Mouse (Mus musculus) myocyte (in vitro differentiated cells): Measurements from ENCODE around the gene Slc35d1. TPM values are rescaled to one million over a fixed set of nuclear protein-coding genes. Genes with fewer than 3 reads are reported as not detected.

Experiments
- H3K27me3 ChIP-seq: one replicate; pipeline ENCODE4 v1.6.1; 2011; ENCODE audit not compliant: control insufficient read depth, insufficient read depth, insufficient read length
- H3K36me3 ChIP-seq: one replicate; pipeline ENCODE4 v1.6.1; 2011; ENCODE audit not compliant: control insufficient read depth, insufficient read depth
- H3K4me2 ChIP-seq: one replicate; pipeline ENCODE4 v1.6.1; 2011; ENCODE audit warnings: low read depth, control low read depth
- H3K4me3 ChIP-seq: one replicate; pipeline ENCODE4 v1.5.1; 2011; ENCODE audit warnings: mild to moderate bottlenecking, control low read depth, moderate library complexity
- H3K79me2 ChIP-seq: one replicate; pipeline ENCODE4 v1.6.1; 2011; ENCODE audit not compliant: control insufficient read depth, insufficient read depth
- H3ac ChIP-seq: one replicate; pipeline ENCODE4 v1.6.1; 2011; ENCODE audit not compliant: control insufficient read depth, insufficient read length
- CEBPB ChIP-seq: IDR thresholded peaks from 2 replicates; pipeline ENCODE4 v1.6.1; 2011; ENCODE audit warnings: mild to moderate bottlenecking, moderate library complexity; ENCODE audit not compliant: poor library complexity, insufficient read depth, severe bottlenecking
- E2F4 ChIP-seq: IDR thresholded peaks from one replicate; pipeline ENCODE4 v1.6.1; 2011; ENCODE audit warnings: mild to moderate bottlenecking, control low read depth, moderate library complexity; ENCODE audit not compliant: insufficient read depth
- MAX ChIP-seq: IDR thresholded peaks from one replicate; pipeline ENCODE4 v1.6.1; 2011; ENCODE audit warnings: low read depth, mild to moderate bottlenecking, control low read depth
- MYOD1 ChIP-seq, 3 experiments: IDR thresholded peaks; one replicate each; pipeline ENCODE4 v1.6.1; 2011; ENCODE audit warnings: control low read depth in 2 of 3, low read depth in 2 of 3, mild to moderate bottlenecking in 2 of 3, moderate library complexity in 1 of 3; ENCODE audit not compliant: insufficient read length in 2 of 3, control insufficient read depth in 1 of 3
- MYOG ChIP-seq, 3 experiments: IDR thresholded peaks; one replicate each; pipeline ENCODE4 v1.6.1; 2011; ENCODE audit warnings: control low read depth in 2 of 3, low read depth in 2 of 3, mild to moderate bottlenecking in 2 of 3; ENCODE audit not compliant: insufficient read length in 2 of 3, control insufficient read depth in 1 of 3, insufficient read depth in 1 of 3
- POLR2A ChIP-seq: IDR thresholded peaks from one replicate; pipeline ENCODE4 v1.6.1; 2011; ENCODE audit warnings: low read depth, mild to moderate bottlenecking, control low read depth, moderate library complexity; ENCODE audit not compliant: insufficient read length
- POLR2AphosphoS2 ChIP-seq: IDR thresholded peaks from one replicate; pipeline ENCODE4 v1.6.1; 2011; ENCODE audit warnings: low read depth, control low read depth; ENCODE audit not compliant: insufficient read length
- REST ChIP-seq: IDR thresholded peaks from one replicate; pipeline ENCODE4 v1.6.1; 2011; ENCODE audit warnings: mild to moderate bottlenecking, control low read depth, moderate library complexity; ENCODE audit not compliant: insufficient read depth, insufficient read length
- SRF ChIP-seq: IDR thresholded peaks from one replicate; pipeline ENCODE4 v1.6.1; 2011; ENCODE audit warnings: low read depth; ENCODE audit not compliant: control insufficient read depth, insufficient read length
- TCF12 ChIP-seq: IDR thresholded peaks from one replicate; pipeline ENCODE4 v1.6.1; 2011; ENCODE audit warnings: mild to moderate bottlenecking, control low read depth; ENCODE audit not compliant: poor library complexity, insufficient read depth, severe bottlenecking
- TCF3 ChIP-seq: IDR thresholded peaks from one replicate; pipeline ENCODE4 v1.6.1; 2011; ENCODE audit warnings: low read depth, control low read depth; ENCODE audit not compliant: insufficient read length
- USF1 ChIP-seq: IDR thresholded peaks from one replicate; pipeline ENCODE4 v1.6.1; 2011; ENCODE audit warnings: low read depth, mild to moderate bottlenecking, control low read depth, moderate library complexity
- polyA plus RNA-seq: library from polyadenylated mRNA; unstranded; fragments of >200 nt; fragmentation: generic; extraction: Trizol; gene quantifications from one replicate; pipeline ENCODE4 v1.2.1, GENCODE M21; 2012; ENCODE audit warnings: missing spikeins

The Slc35d1 gene
- polyA plus RNA-seq, 1 experiment: 4.2 TPM

DNA sequence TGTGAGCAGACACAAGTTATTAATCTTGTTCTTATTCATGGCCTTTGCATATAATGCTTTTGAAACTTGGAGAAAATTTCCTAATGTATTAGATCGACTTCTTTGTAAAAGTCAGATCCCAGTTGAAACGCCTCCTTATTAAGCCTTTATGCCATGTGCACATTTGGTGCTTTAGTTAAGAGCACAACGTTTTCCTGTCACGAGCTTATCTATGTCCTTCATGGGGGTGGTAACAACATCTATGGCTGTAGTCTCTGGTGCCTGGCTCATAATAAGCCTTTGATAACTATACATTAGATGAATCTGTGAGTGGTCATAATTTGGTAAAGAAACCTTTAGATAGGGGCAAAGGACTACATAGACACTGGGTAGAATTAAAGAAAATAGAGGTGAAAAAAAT is 38.9 kb upstream of the Slc35d1 start:
- no peaks in the 10 kb centered on the region for H3K27me3 ChIP-seq
- no peaks in the 10 kb centered on the region for H3K79me2 ChIP-seq
- no peak overlapping the region for H3K4me2 ChIP-seq
- no peak overlapping the region for H3K4me3 ChIP-seq
- H3K36me3 ChIP-seq: no peaks in the 10 kb centered on the region
- no peak overlapping the region for H3ac ChIP-seq
- TF ChIP-seq MAX (no peak), E2F4 (no peak), REST (no peak), TCF3 (no peak), TCF12 (no peak), POLR2A (no peak), USF1 (no peak), CEBPB (no peak), MYOG (IDR thresholded peaks at IDR 0.05; ENCODE audit: control insufficient read depth in 1 of 3, insufficient read depth in 1 of 3, insufficient read length in 2 of 3, low read depth in 2 of 3) (no peak), MYOD1 (IDR thresholded peaks at IDR 0.05; ENCODE audit: control insufficient read depth in 1 of 3, insufficient read length in 2 of 3, low read depth in 2 of 3) (no peak), SRF (no peak), POLR2AphosphoS2 (no peak)

DNA sequence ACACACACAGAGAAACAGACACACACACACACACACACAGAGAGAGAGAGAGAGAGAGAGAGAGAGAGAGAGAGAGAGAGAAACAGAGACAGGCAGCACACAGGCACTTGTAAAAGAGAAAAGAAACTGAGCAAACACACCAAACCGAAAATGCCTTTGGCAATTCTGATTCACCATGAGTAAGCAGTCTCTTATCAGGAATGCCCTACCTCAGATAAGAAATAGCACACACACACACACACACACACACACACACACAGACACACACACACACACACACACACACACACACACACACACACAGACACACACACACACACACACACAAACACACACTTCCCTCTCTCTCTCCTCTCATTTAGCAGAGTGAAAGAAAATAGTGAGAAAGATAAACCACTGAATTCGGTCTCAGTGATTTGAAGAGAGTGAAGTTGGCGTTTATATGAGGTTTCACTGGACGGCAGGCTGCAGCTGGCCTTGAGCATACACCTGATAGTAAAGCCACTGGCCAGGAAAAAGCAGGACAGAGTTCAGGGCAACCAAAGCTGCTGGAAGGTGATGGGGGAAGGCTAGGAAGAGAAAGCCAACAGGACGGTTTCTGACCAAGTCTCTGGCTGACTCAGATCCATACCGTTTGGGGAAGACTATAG is 34.6 kb upstream of the Slc35d1 start:
- Histone ChIP-seq H3K79me2 (no peaks in the 10 kb centered on the region), H3ac (no peak overlapping the region), H3K4me3 (no peak overlapping the region), H3K27me3 (no peaks in the 10 kb centered on the region), H3K36me3 (no peaks in the 10 kb centered on the region), H3K4me2 (peak overlapping the region; percentile 18)
- no peak for TF ChIP-seq CEBPB
- no peak for TF ChIP-seq REST
- TF ChIP-seq POLR2A: no peak
- TF ChIP-seq MYOG (IDR thresholded peaks at IDR 0.05; ENCODE audit: control insufficient read depth in 1 of 3, insufficient read depth in 1 of 3, insufficient read length in 2 of 3, low read depth in 2 of 3): no peak
- no peak for TF ChIP-seq TCF12
- TF ChIP-seq USF1: no peak
- TF ChIP-seq MYOD1 (IDR thresholded peaks at IDR 0.05; ENCODE audit: control insufficient read depth in 1 of 3, insufficient read length in 2 of 3, low read depth in 2 of 3): no peak

DNA sequence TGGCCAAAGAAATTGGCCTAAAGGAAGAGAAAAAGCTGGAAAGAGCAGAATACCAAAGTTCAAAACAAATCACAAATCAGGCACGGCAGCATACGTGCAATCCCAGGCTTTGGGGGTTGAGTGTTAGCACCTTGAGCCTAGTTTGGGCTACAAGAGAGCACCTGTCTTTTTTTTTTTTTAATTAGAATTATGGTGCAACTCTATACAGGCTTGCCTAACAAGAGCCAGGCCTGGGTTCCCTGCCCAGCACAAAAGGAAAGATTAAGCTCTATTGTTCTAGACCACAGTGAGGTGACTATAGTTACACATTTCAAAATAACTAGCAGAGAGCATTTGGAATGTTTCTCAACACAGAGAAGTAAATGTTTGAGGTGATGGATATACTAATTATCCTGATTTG is 32.8 kb upstream of the Slc35d1 start:
- TF ChIP-seq MYOG (IDR thresholded peaks at IDR 0.05; ENCODE audit: control insufficient read depth in 1 of 3, insufficient read depth in 1 of 3, insufficient read length in 2 of 3, low read depth in 2 of 3) (no peak), POLR2A (no peak), MYOD1 (IDR thresholded peaks at IDR 0.05; ENCODE audit: control insufficient read depth in 1 of 3, insufficient read length in 2 of 3, low read depth in 2 of 3) (no peak), SRF (no peak), REST (no peak), POLR2AphosphoS2 (no peak), USF1 (no peak), MAX (no peak), CEBPB (no peak), E2F4 (no peak), TCF12 (no peak)
- Histone ChIP-seq H3K4me3 (no peak overlapping the region), H3K36me3 (no peaks in the 10 kb centered on the region), H3K27me3 (no peaks in the 10 kb centered on the region), H3K79me2 (no peaks in the 10 kb centered on the region), H3ac (no peak overlapping the region), H3K4me2 (no peak overlapping the region)

DNA sequence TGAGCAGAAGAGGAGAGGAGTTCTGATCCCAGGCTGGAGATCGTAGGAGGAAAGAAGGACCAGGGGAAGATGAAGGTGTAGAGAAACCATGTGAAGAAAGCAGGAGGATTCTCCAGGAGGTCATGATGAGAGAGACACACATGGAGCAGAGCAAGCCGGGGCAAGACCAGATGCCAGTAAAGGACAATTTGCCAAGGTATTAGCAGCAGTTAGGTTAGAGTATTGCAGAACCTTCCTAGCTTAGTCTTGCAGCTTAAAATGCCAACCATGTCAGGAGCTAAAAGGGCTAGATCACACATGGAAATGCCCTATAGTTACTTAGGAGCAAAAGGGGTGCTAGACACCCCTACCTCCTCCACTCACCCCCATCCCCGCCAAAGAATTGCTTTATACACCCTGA is 32.3 kb upstream of the Slc35d1 start:
- no peak overlapping the region for H3K4me2 ChIP-seq
- H3K27me3 ChIP-seq: no peaks in the 10 kb centered on the region
- no peaks in the 10 kb centered on the region for H3K36me3 ChIP-seq
- TF ChIP-seq USF1 (no peak), SRF (no peak), E2F4 (no peak), POLR2AphosphoS2 (no peak), MYOD1 (IDR thresholded peaks at IDR 0.05; ENCODE audit: control insufficient read depth in 1 of 3, insufficient read length in 2 of 3, low read depth in 2 of 3) (no peak), MYOG (IDR thresholded peaks at IDR 0.05; ENCODE audit: control insufficient read depth in 1 of 3, insufficient read depth in 1 of 3, insufficient read length in 2 of 3, low read depth in 2 of 3) (no peak), POLR2A (no peak), TCF3 (no peak), CEBPB (no peak), MAX (no peak), REST (no peak), TCF12 (no peak)
- H3ac ChIP-seq: no peak overlapping the region
- no peak overlapping the region for H3K4me3 ChIP-seq
- H3K79me2 ChIP-seq: no peaks in the 10 kb centered on the region

DNA sequence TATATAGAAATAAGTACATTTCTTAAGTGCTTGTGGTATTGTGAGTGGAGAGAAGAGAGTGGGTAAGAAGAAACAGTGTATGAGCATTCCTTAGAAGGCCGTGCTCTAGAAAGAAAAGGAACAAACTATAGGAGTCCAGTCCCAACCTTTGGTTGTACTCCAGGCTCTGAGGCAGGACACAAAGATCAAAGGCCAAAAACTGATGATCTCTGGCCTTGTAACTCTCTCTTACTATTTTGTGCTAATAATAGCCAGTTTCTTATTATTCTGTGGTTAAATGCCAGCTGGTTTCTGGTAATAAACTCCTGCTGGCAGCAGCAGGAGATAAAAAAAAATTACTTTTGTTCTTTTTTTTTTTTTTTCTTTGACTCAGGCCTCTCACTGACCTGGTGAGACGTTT is 17.2 kb upstream of the Slc35d1 start:
- peak in 1 of 3 experiments; percentile 2 for TF ChIP-seq MYOG (IDR thresholded peaks at IDR 0.05; ENCODE audit: control insufficient read depth in 1 of 3, insufficient read depth in 1 of 3, insufficient read length in 2 of 3, low read depth in 2 of 3)
- TF ChIP-seq POLR2AphosphoS2: no peak
- no peaks in the 10 kb centered on the region for H3K79me2 ChIP-seq
- H3K4me2 ChIP-seq: no peak overlapping the region

More for the DNA sequence above, 17.2 kb upstream of the Slc35d1 start:
- Histone ChIP-seq H3ac (no peak overlapping the region), H3K4me3 (no peak overlapping the region), H3K36me3 (no peaks in the 10 kb centered on the region), H3K27me3 (no peaks in the 10 kb centered on the region)
